Mouse (Mus musculus): ENCODE data around the gene Oasl2. TPM values are rescaled to one million over a fixed set of nuclear protein-coding genes. Genes with fewer than 3 reads are reported as not detected.

The Oasl2 gene
- total and polyA plus RNA-seq, 3 experiments = 0.33 TPM; not detected in 2

DNA sequence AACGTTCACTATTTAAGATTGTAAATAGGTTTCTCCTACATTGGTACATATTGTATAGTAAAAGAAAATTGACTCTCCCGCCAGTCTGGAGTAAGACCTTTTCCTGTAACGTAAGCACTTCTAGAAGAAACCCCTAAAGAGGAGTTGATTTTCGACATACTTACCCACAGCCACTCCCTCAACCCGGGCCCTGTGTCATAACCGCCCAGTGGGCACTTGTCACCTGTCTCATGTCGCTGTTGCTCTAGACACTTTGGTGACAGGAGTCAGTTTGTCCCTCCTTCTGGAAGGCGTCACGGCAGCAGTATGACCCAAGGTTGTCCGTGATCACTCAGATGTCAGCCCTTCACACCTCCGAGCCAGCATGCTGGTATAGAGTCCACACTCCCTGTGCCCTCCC, 13.7 kb upstream of the Oasl2 start:
- Histone ChIP-seq H3K9me3 (replicated peaks) (no peaks in the 10 kb centered on the region), H3K4me1 (ENCODE audit: insufficient read depth, low read depth, low read length) (no peaks in the 10 kb centered on the region), H3K27me3 (ENCODE audit: insufficient read depth, low read length) (peaks cover 33% of the 10 kb centered on the region), H3K4me3 (ENCODE audit: low read depth, low read length) (no peak overlapping the region), H3K36me3 (replicated peaks) (no peaks in the 10 kb centered on the region)
- TF ChIP-seq GATA1 (IDR thresholded peaks at IDR 0.05; ENCODE audit: borderline replicate concordance, low read length) = no peak
- no peak for ATAC-seq (ENCODE audit: extremely low read depth, insufficient number of reproducible peaks, low FRiP score, poor library complexity, severe bottlenecking)
- no peak for DNase-seq (ENCODE audit: low spot score)

DNA sequence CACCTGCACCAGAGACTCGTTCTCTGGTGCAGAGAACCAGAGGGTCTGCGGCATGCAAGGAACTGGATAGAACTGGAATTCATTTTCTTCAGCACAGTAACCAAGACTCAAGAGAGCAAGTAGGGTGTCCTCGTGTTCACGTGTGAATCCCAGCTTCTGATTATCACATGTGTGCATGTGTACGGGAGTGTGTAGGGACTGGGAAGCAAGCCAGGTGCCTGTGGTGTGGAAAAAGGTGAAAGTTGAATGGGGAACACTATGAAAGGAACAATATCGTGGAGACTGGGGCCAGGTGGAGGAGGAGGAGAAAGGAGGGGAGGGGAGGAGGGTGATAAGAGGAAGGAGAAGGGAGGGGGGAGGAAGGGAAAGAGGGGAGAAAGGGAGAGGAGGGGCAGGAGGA, 9.9 kb upstream of the Oasl2 start:
- H3K4me1 ChIP-seq (ENCODE audit: insufficient read depth, low read depth, low read length) = no peaks in the 10 kb centered on the region
- no peak overlapping the region for H3K4me3 ChIP-seq (ENCODE audit: low read depth, low read length)
- peaks cover 34% of the 10 kb centered on the region for H3K27me3 ChIP-seq (ENCODE audit: insufficient read depth, low read length)
- ATAC-seq (ENCODE audit: extremely low read depth, insufficient number of reproducible peaks, low FRiP score, poor library complexity, severe bottlenecking) (no peak), DNase-seq (ENCODE audit: low spot score) (no peak)
- no peak for TF ChIP-seq CTCF (IDR thresholded peaks at IDR 0.05; ENCODE audit: low read depth, low read length)
- no peak for TF ChIP-seq POLR2AphosphoS5 (IDR thresholded peaks at IDR 0.05; ENCODE audit: insufficient replicate concordance, low read depth, low read length)
- TF ChIP-seq GATA1 (IDR thresholded peaks at IDR 0.05; ENCODE audit: borderline replicate concordance, low read length) = no peak
- TF ChIP-seq TAL1 (conservative IDR thresholded peaks at IDR 0.05; ENCODE audit: low read depth, low read length) = no peak
- TF ChIP-seq GATA2 (IDR thresholded peaks at IDR 0.05; ENCODE audit: borderline replicate concordance, low read depth, low read length) = no peak
- no peaks in the 10 kb centered on the region for H3K36me3 ChIP-seq (replicated peaks)
- no peaks in the 10 kb centered on the region for H3K9me3 ChIP-seq (replicated peaks)

DNA sequence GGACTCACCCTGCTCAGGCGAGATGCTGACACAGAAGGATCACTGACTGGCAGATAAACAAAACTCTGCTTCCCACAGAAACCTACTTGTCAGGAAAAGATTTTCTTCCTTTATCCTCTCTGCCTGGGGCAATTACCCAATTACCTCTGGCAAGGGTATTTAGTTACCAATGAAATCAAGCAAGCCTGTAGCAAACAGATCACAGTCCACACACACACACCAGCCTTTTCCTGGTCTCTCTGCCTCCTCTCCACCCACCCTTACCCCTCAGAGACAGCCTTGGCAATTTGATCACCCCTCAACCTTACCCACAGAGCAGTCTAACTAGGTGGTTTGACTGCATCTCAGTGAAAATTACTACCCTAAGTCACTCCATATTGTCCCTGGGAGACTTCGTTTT, 7.7 kb upstream of the Oasl2 start:
- DNase-seq (ENCODE audit: low spot score) = no peak
- Histone ChIP-seq H3K9me3 (replicated peaks) (no peaks in the 10 kb centered on the region), H3K36me3 (replicated peaks) (no peaks in the 10 kb centered on the region), H3K4me3 (ENCODE audit: low read depth, low read length) (no peak overlapping the region), H3K4me1 (ENCODE audit: insufficient read depth, low read depth, low read length) (no peaks in the 10 kb centered on the region), H3K27me3 (ENCODE audit: insufficient read depth, low read length) (peaks cover 27% of the 10 kb centered on the region)
- ATAC-seq (ENCODE audit: extremely low read depth, insufficient number of reproducible peaks, low FRiP score, poor library complexity, severe bottlenecking) = no peak
- no peak for TF ChIP-seq GATA1 (IDR thresholded peaks at IDR 0.05; ENCODE audit: borderline replicate concordance, low read length)
- TF ChIP-seq TAL1 (conservative IDR thresholded peaks at IDR 0.05; ENCODE audit: low read depth, low read length) = no peak
- no peak for TF ChIP-seq CTCF (IDR thresholded peaks at IDR 0.05; ENCODE audit: low read depth, low read length)

DNA sequence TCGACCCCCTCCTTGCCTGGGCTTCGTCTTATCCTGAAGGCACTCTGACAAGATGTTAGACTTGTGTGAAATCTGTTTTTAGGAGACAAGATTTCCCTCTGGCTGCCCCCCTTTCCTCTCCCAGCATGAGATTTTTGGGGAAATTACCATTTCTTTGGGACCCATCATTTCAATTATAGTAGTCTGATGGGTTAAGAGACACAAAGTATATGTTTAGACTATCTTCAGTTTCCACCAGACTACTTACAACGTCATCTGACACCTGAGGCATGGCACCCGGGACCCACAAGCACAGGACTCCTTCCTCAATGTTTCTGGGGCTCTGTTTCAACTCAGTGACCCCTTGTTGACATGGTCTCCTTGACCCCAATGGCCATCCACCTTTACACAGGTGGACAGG, 1.2 kb upstream of the Oasl2 start:
- TF ChIP-seq TAL1 (conservative IDR thresholded peaks at IDR 0.05; ENCODE audit: low read depth, low read length) = no peak
- TF ChIP-seq POLR2AphosphoS5 (IDR thresholded peaks at IDR 0.05; ENCODE audit: insufficient replicate concordance, low read depth, low read length) = no peak
- no peak for TF ChIP-seq GATA1 (IDR thresholded peaks at IDR 0.05; ENCODE audit: borderline replicate concordance, low read length)
- no peak for TF ChIP-seq CTCF (IDR thresholded peaks at IDR 0.05; ENCODE audit: low read depth, low read length)
- no peak for TF ChIP-seq GATA2 (IDR thresholded peaks at IDR 0.05; ENCODE audit: borderline replicate concordance, low read depth, low read length)
- Histone ChIP-seq H3K4me3 (ENCODE audit: low read depth, low read length) (no peak overlapping the region), H3K36me3 (replicated peaks) (no peaks in the 10 kb centered on the region), H3K4me1 (ENCODE audit: insufficient read depth, low read depth, low read length) (peaks cover 8% of the 10 kb centered on the region; the same call in 1 of the 2 replicates), H3K9me3 (replicated peaks) (no peaks in the 10 kb centered on the region), H3K27me3 (ENCODE audit: insufficient read depth, low read length) (peaks cover 36% of the 10 kb centered on the region)
- ATAC-seq (ENCODE audit: extremely low read depth, insufficient number of reproducible peaks, low FRiP score, poor library complexity, severe bottlenecking) = no peak
- DNase-seq (ENCODE audit: low spot score) = no peak

DNA sequence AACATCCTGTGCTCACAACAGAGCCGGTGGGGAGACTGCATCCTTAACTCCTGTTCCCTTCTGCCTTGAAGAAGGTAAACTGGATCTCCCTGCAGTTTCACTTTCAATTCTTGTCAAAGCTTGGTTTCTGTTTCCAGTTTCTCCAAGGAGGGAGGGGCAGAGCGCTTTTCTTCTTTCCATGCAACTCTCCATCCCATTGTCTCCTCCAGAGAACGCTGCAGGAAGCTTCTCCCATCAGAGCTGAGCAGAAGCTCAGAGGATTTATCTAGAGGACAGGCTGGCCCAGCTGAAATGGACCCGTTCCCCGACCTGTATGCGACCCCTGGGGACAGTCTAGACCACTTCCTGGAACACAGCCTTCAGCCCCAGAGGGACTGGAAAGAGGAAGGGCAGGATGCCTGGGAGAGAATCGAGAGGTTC, 648 bp downstream of the Oasl2 start:
- Histone ChIP-seq H3K27me3 (ENCODE audit: insufficient read depth, low read length) (peaks cover 36% of the 10 kb centered on the region), H3K4me3 (ENCODE audit: low read depth, low read length) (no peak overlapping the region), H3K4me1 (ENCODE audit: insufficient read depth, low read depth, low read length) (peaks cover 8% of the 10 kb centered on the region; the same call in 1 of the 2 replicates), H3K36me3 (replicated peaks) (no peaks in the 10 kb centered on the region), H3K9me3 (replicated peaks) (no peaks in the 10 kb centered on the region)
- no peak for DNase-seq (ENCODE audit: low spot score)
- no peak for ATAC-seq (ENCODE audit: extremely low read depth, insufficient number of reproducible peaks, low FRiP score, poor library complexity, severe bottlenecking)
- TF ChIP-seq POLR2AphosphoS5 (IDR thresholded peaks at IDR 0.05; ENCODE audit: insufficient replicate concordance, low read depth, low read length) (no peak), TAL1 (conservative IDR thresholded peaks at IDR 0.05; ENCODE audit: low read depth, low read length) (no peak), GATA2 (IDR thresholded peaks at IDR 0.05; ENCODE audit: borderline replicate concordance, low read depth, low read length) (no peak), GATA1 (IDR thresholded peaks at IDR 0.05; ENCODE audit: borderline replicate concordance, low read length) (no peak), CTCF (IDR thresholded peaks at IDR 0.05; ENCODE audit: low read depth, low read length) (no peak)

DNA sequence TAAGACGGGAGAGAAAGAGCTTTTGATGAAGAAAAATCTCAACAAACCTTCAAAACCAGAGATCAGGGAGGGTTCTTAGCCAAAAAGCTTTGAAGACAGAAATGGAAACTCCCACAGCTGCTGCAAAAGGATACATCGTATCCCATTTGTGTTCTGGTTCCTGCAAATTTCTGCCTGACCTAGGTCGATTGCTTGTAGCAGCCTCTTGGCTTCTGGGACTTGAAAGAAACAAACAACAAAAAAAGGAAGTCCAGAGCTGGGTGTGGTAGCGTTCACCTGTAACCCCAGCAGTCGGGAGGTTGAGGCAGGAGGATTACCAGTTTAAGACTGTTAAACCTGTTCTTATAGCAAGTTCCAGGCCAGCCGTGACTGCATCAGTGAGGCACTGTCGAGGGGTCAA, 2.1 kb downstream of the Oasl2 start:
- Histone ChIP-seq H3K27me3 (ENCODE audit: insufficient read depth, low read length) (peaks cover 36% of the 10 kb centered on the region), H3K9me3 (replicated peaks) (no peaks in the 10 kb centered on the region), H3K4me3 (ENCODE audit: low read depth, low read length) (no peak overlapping the region), H3K4me1 (ENCODE audit: insufficient read depth, low read depth, low read length) (peaks cover 8% of the 10 kb centered on the region; the same call in 1 of the 2 replicates), H3K36me3 (replicated peaks) (no peaks in the 10 kb centered on the region)
- ATAC-seq (ENCODE audit: extremely low read depth, insufficient number of reproducible peaks, low FRiP score, poor library complexity, severe bottlenecking) (no peak), DNase-seq (ENCODE audit: low spot score) (no peak)
- TF ChIP-seq GATA1 (IDR thresholded peaks at IDR 0.05; ENCODE audit: borderline replicate concordance, low read length) (no peak), POLR2AphosphoS5 (IDR thresholded peaks at IDR 0.05; ENCODE audit: insufficient replicate concordance, low read depth, low read length) (no peak), CTCF (IDR thresholded peaks at IDR 0.05; ENCODE audit: low read depth, low read length) (no peak), TAL1 (conservative IDR thresholded peaks at IDR 0.05; ENCODE audit: low read depth, low read length) (no peak), GATA2 (IDR thresholded peaks at IDR 0.05; ENCODE audit: borderline replicate concordance, low read depth, low read length) (no peak)

DNA sequence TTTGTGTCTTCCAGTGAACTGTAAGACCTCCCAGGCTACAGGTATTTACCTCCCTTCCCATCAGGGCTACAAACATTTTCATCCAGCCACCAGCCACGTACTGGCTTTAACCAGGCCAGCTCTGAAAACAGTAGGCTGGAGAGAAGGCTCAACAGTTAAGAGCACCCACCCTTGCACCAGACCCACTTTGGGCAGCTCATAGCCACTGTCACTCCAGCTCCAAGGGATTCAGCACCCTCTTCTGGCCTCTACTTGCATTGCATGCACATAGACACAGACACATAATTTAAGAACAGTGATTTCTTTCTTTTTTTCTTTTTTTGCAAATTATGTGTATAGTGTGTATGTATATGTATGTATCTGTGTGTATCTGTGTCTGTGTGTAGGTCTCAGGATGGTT, 5.7 kb downstream of the Oasl2 start:
- Histone ChIP-seq H3K27me3 (ENCODE audit: insufficient read depth, low read length) (peaks cover 18% of the 10 kb centered on the region), H3K9me3 (replicated peaks) (peaks cover 4% of the 10 kb centered on the region; the same call in 1 of the 2 replicates), H3K4me1 (ENCODE audit: insufficient read depth, low read depth, low read length) (peaks cover under 1% of the 10 kb centered on the region; the same call in 1 of the 2 replicates), H3K36me3 (replicated peaks) (no peaks in the 10 kb centered on the region), H3K4me3 (ENCODE audit: low read depth, low read length) (no peak overlapping the region)
- no peak for DNase-seq (ENCODE audit: low spot score)
- peak; percentile 49; the same call in 1 of the 2 replicates for TF ChIP-seq CTCF (IDR thresholded peaks at IDR 0.05; ENCODE audit: low read depth, low read length)
- TF ChIP-seq POLR2AphosphoS5 (IDR thresholded peaks at IDR 0.05; ENCODE audit: insufficient replicate concordance, low read depth, low read length) = no peak
- ATAC-seq (ENCODE audit: extremely low read depth, insufficient number of reproducible peaks, low FRiP score, poor library complexity, severe bottlenecking) = no peak
